ENCODE assay signal across 12 mouse cellular contexts in the genomic region with DNA sequence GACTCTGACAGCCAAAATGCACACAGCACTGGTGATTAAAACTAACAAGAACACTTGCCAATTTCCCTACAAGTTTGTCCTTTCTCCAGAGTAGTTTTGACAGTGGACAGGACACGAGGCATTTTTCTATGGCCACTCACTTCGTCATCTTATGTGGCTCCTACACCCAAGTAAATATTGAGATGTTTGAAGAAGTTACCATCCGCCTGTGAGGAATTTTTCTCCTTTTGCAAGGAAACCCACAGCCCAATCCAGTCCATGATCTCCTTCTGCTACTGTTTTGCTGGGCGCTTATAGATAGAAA. TPM values are rescaled to one million over a fixed set of nuclear protein-coding genes. Genes with fewer than 3 reads are reported as not detected.
DNase-seq lines count a peak whose midpoint lies in the region; ATAC-seq and TF ChIP-seq lines count a peak whose summit lies in the region.
"Had no signal": no experiment of that assay in that cellular context is flagged by ENCODE, and none has a peak within 500 bp of the region (broad histone marks: within the 10 kb centered on the region; RNA-seq: fewer than 3 reads in every experiment).

No protein-coding gene starts in this region.

- DNase-seq in forebrain, embryonic 14.5 days (ENCODE audit: low spot score) = no peak
- no peak for DNase-seq in urinary bladder, postnatal 4 days (ENCODE audit: low spot score in 2 of 2)
- DNase-seq: adrenal gland, postnatal 25 days; kidney, postnatal 36 days; right cerebral cortex, postnatal 25 days had no signal

- H3K9me3 ChIP-seq in intestine, embryonic 15.5 days = no peaks in the 10 kb centered on the region
- no peaks in the 10 kb centered on the region for H3K9me3 ChIP-seq in intestine, embryonic 16.5 days (ENCODE audit: control insufficient read depth, low read length)
- no peaks in the 10 kb centered on the region for H3K9me3 ChIP-seq in embryonic facial prominence, embryonic 12.5 days
- H3K9me3 ChIP-seq in forebrain, embryonic 14.5 days (replicated peaks; ENCODE audit: control insufficient read depth, low read length) = no peaks in the 10 kb centered on the region

- no peak overlapping the region for H3K4me3 ChIP-seq in intestine, embryonic 15.5 days (replicated peaks)
- no peak overlapping the region for H3K4me3 ChIP-seq in intestine, embryonic 16.5 days (ENCODE audit: low read length)
- no peak overlapping the region for H3K4me3 ChIP-seq in embryonic facial prominence, embryonic 12.5 days
- no peak overlapping the region for H3K4me3 ChIP-seq in forebrain, embryonic 14.5 days (ENCODE audit: low read depth, low read length)
- no peak overlapping the region for H3K4me3 ChIP-seq in myocyte

- peak overlapping the region; percentile 31 for H3K4me2 ChIP-seq in intestine, embryonic 15.5 days (replicated peaks)
- no peak overlapping the region for H3K4me2 ChIP-seq in intestine, embryonic 16.5 days (ENCODE audit: low read depth, low read length)
- H3K4me2 ChIP-seq in embryonic facial prominence, embryonic 12.5 days (replicated peaks) = peak overlapping the region; percentile 31
- peak overlapping the region; percentile 0; the same call in 1 of the 2 replicates for H3K4me2 ChIP-seq in forebrain, embryonic 14.5 days (ENCODE audit: low read length)
- peak overlapping the region; percentile 98 for H3K4me2 ChIP-seq in myocyte (ENCODE audit: low read depth)

- ATAC-seq in intestine, embryonic 15.5 days = no peak
- no peak for ATAC-seq in intestine, embryonic 16.5 days
- no peak for ATAC-seq in embryonic facial prominence, embryonic 12.5 days (ENCODE audit: insufficient number of reproducible peaks, insufficient read depth, low FRiP score, low TSS enrichment)
- ATAC-seq in forebrain, embryonic 14.5 days = no peak
- ATAC-seq in megakaryocyte, adult 5-6 weeks (ENCODE audit: poor library complexity, severe bottlenecking) = no peak
- ATAC-seq: inflammation-experienced regulatory T-cells, adult 6 months had no signal

- no peak overlapping the region for H3K9ac ChIP-seq in intestine, embryonic 15.5 days
- no peak overlapping the region for H3K9ac ChIP-seq in intestine, embryonic 16.5 days (ENCODE audit: low read depth, low read length)
- no peak overlapping the region for H3K9ac ChIP-seq in embryonic facial prominence, embryonic 12.5 days
- no peak overlapping the region for H3K9ac ChIP-seq in forebrain, embryonic 14.5 days (ENCODE audit: low read length)
- H3K9ac ChIP-seq: liver, embryonic 14.5 days had no signal

- H3ac ChIP-seq in myocyte (ENCODE audit: control insufficient read depth, insufficient read length) = no peak overlapping the region

- 48% methylated on average over 4 of the region's 4 CpGs for WGBS in intestine, embryonic 15.5 days
- WGBS in intestine, embryonic 16.5 days = 54% methylated on average over 4 of the region's 4 CpGs
- 28% methylated on average over 4 of the region's 4 CpGs for WGBS in embryonic facial prominence, embryonic 12.5 days
- 42% methylated on average over 4 of the region's 4 CpGs for WGBS in forebrain, embryonic 14.5 days

- TF ChIP-seq POLR2A in myocyte (IDR thresholded peaks at IDR 0.05; ENCODE audit: insufficient read length, low read depth) = no peak

- H3K27me3 ChIP-seq in intestine, embryonic 15.5 days (replicated peaks) = no peaks in the 10 kb centered on the region
- no peaks in the 10 kb centered on the region for H3K27me3 ChIP-seq in intestine, embryonic 16.5 days (replicated peaks; ENCODE audit: control insufficient read depth, insufficient read depth, low read length)
- H3K27me3 ChIP-seq in embryonic facial prominence, embryonic 12.5 days = peaks cover 16% of the 10 kb centered on the region
- 0 out of 2 replicates have a peak, but pooled peaks cover 8% of the 10 kb centered on the region for H3K27me3 ChIP-seq in forebrain, embryonic 14.5 days (replicated peaks; ENCODE audit: control insufficient read depth, insufficient read depth, low read length)
- H3K27me3 ChIP-seq in myocyte (ENCODE audit: control insufficient read depth, insufficient read depth, insufficient read length) = no peaks in the 10 kb centered on the region

- H3K27ac ChIP-seq in intestine, embryonic 15.5 days = 0 out of 2 replicates have a peak overlapping the region, but pooled peaks have one; percentile 14
- no peak overlapping the region for H3K27ac ChIP-seq in intestine, embryonic 16.5 days (ENCODE audit: low read length)
- peak overlapping the region; percentile 80 for H3K27ac ChIP-seq in embryonic facial prominence, embryonic 12.5 days
- H3K27ac ChIP-seq in forebrain, embryonic 14.5 days (ENCODE audit: low read depth, low read length) = no peak overlapping the region
- H3K27ac ChIP-seq: liver, embryonic 14.5 days had no signal

- peaks cover 19% of the 10 kb centered on the region for H3K4me1 ChIP-seq in intestine, embryonic 15.5 days (replicated peaks)
- H3K4me1 ChIP-seq in intestine, embryonic 16.5 days (ENCODE audit: control insufficient read depth, insufficient read depth, low read length) = peaks cover 23% of the 10 kb centered on the region
- H3K4me1 ChIP-seq in embryonic facial prominence, embryonic 12.5 days = peaks cover 48% of the 10 kb centered on the region
- H3K4me1 ChIP-seq in forebrain, embryonic 14.5 days (ENCODE audit: control insufficient read depth, insufficient read depth, low read length) = peaks cover 19% of the 10 kb centered on the region

- no peaks in the 10 kb centered on the region for H3K79me2 ChIP-seq in myocyte (ENCODE audit: control insufficient read depth, insufficient read depth)

- H3K36me3 ChIP-seq in intestine, embryonic 15.5 days = no peaks in the 10 kb centered on the region
- H3K36me3 ChIP-seq in intestine, embryonic 16.5 days (ENCODE audit: control insufficient read depth, insufficient read depth, low read length) = no peaks in the 10 kb centered on the region
- no peaks in the 10 kb centered on the region for H3K36me3 ChIP-seq in embryonic facial prominence, embryonic 12.5 days
- H3K36me3 ChIP-seq in forebrain, embryonic 14.5 days (ENCODE audit: control insufficient read depth, insufficient read depth, low read length) = no peaks in the 10 kb centered on the region
- no peaks in the 10 kb centered on the region for H3K36me3 ChIP-seq in myocyte (ENCODE audit: control insufficient read depth, insufficient read depth)

TF ChIP-seq in myocyte, 11 proteins besides CTCF, POLR2A, EP300 and RAD21:
- TF ChIP-seq MYOD1 (IDR thresholded peaks at IDR 0.05; ENCODE audit: control insufficient read depth in 1 of 3, insufficient read length in 2 of 3, low read depth in 2 of 3) (no peak), TCF12 (IDR thresholded peaks at IDR 0.05; ENCODE audit: insufficient read depth, poor library complexity, severe bottlenecking) (no peak), CEBPB (IDR thresholded peaks at IDR 0.05; ENCODE audit: insufficient read depth, poor library complexity, severe bottlenecking) (no peak), MAX (IDR thresholded peaks at IDR 0.05; ENCODE audit: low read depth) (no peak), MYOG (IDR thresholded peaks at IDR 0.05; ENCODE audit: control insufficient read depth in 1 of 3, insufficient read depth in 1 of 3, insufficient read length in 2 of 3, low read depth in 2 of 3) (no peak), TCF3 (IDR thresholded peaks at IDR 0.05; ENCODE audit: insufficient read length, low read depth) (no peak), E2F4 (IDR thresholded peaks at IDR 0.05; ENCODE audit: insufficient read depth) (no peak), SRF (IDR thresholded peaks at IDR 0.05; ENCODE audit: control insufficient read depth, insufficient read length, low read depth) (no peak), REST (IDR thresholded peaks at IDR 0.05; ENCODE audit: insufficient read depth, insufficient read length) (no peak)

RNA-seq across cellular contexts. Expression of gene Pou2f1, which starts 43.4 kb away (rescaled TPM):
- polyA plus RNA-seq in intestine, embryonic 15.5 days (2015; fragmentation: Nextera tagmentation; extraction: Ambion mirVana) = 10.0 and 10.1 TPM in 2 replicates
- 8.3 and 8.4 TPM in 2 replicates for polyA plus RNA-seq in intestine, embryonic 16.5 days (2015; fragmentation: Nextera tagmentation; extraction: Ambion mirVana)
- polyA plus RNA-seq in embryonic facial prominence, embryonic 12.5 days (2016; fragmentation: Nextera tagmentation; extraction: Ambion mirVana) = 15.5 and 17.0 TPM in 2 replicates
- polyA plus RNA-seq in forebrain, embryonic 14.5 days (2014; fragmentation: Nextera tagmentation; extraction: Ambion mirVana) = 14.8 and 22.8 TPM in 2 replicates
- 2.1 TPM for polyA plus RNA-seq in myocyte (2012; fragmentation: generic; extraction: Trizol)
- 21.9 and 25.6 TPM in 2 replicates for total RNA-seq in megakaryocyte, adult 5-6 weeks (2015)
- total RNA-seq in megakaryocyte, adult 5-6 weeks (2017) = 12.9 and 18.1 TPM in 2 replicates

Comparison
In these comparisons a context has a peak if more than half of its experiments do, and no peak if none do; other contexts are left out.
1. H3K27ac ChIP-seq: peak in intestine, embryonic 15.5 days (single experiment) and embryonic facial prominence, embryonic 12.5 days (single experiment); none in intestine, embryonic 16.5 days (single experiment) and forebrain, embryonic 14.5 days (single experiment).